Mouse (Mus musculus) right cerebral cortex, postnatal 25 days (tissue): ENCODE results near the gene Ccdc96.

ENCODE experiments used
- DNase-seq: peaks from one replicate; pipeline ENCODE4 v3.0.0; 2022

The Ccdc96 gene

DNA sequence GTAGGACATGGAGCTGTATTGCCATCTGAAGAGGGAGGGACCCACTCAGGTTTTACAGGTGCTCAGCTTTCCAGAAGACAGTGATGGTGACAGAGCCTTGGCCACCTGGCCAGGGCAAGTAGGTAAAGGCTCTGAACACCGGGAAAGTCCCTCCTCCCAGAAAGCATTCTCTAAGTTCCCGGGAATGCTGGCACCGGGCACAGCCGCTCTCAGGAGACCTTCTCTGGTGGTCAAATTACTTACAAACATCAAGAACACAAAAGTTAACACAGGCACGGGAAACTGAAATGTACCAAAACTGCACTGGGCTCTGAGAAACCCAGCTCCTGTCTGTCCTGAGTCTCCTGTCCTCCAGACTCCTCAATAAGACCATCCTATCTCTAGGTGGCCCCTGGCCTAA, 45.3 kb downstream of the Ccdc96 start:
- DNase-seq = no peak

DNA sequence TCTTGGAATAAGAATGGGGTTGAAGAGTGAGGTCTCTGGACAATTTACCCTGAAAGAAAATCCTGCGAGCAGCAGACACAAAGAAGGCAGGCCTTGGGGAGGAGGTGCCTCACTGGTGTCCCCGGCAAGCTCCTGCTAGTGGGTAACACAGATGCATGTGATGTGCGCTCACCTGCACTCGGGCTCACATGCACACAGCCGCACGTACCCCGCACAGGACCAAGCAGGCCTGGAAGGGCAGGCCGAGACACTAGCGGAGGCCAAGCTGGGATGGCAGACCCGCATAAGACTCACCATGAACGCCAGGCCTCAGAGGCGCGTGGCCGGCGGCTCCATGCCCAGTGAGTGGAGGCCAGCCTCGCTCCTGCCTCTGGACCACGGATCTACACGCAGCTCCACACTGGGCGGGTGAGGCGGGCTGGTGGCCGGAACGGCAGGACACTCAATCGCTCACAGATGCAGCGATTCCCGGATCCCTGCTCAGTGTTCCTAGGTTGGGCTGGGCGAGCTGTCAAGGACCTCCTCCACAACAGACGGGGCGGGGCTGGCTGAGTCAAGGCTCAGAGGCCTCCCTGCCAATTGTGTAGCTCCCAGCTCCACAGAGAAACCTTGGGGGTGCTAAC, 45.9 kb downstream of the Ccdc96 start:
- DNase-seq = peak; percentile 94

DNA sequence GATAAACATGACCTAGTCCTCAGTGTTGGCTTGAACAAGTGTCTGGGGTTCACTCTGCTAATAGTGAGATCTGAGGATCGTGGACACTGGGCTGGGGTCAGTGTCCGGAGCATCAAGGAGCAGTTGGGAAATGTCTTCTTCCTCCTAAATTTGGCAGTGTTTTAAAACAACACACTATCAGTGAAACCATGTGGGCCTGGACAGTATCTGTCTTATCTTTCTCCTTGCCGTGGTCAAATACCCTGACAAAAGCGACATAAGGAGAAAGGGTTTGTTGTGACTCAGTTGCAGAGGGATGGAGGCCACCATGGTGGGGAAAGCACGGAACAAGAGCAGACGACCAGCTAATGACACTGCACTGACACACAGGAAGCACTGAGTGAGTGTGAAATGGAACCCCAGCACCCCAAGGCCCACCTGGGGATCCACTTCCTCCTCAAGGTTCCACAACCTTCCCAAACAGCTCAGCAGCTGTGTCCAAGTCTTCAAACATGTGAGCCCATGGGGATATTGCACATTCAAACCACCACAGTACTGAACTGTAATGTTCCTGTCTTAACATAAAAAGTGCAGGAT, 50.2 kb downstream of the Ccdc96 start:
- DNase-seq = no peak

DNA sequence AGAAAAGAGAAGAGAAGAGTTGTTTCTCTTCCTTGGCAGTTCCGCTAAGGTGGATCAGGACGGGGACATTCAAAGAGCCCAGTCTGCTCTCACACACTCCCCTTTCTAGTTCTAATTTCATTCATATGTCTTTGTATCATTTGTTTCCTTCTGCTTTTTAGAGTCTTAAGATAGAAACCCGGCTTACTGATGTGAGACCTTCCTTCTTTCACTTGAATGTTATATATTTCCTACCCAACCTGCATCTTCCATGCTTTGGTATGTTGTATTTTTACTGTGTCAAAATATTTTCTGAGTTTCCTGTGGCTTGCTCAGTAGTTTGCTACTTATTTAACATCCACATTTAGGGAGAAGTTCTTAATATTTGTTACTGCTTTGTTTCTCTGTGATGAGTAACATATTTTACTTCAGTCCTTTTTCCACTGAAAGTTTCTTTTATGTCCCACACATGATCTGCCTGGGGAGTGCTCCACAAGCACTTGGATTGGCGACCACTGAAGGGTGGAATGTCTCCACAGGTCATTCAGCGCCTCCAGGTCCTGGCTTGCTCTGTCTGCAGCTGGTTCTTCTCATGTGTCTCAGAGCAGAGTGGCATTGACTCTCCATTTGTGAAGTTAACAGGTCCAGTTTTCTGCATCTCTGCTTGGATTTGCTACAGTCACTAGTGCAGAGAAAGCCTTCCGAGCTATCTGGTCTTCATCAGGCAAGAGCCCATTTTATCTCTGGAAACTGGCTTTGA, 51.2 kb downstream of the Ccdc96 start:
- DNase-seq = no peak

DNA sequence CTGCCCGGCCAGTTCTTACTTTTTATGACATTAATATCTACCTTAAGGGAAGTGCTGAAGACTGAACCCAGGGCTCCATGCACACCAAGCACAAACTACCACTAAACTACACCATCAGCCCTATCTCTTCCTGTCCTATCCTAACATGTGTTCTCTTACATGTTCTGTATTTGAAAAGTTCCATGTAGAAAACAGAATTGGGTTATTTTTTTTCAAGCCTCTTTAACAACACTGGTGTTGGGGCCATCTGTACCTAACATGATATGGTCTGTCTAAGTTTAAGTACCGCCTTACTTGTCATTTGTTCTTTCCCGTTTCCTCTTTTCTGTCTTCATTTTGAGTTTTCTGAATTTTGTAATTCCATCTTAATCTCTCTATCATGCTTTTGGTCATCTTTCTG, 52.0 kb downstream of the Ccdc96 start:
- no peak for DNase-seq
